Mouse (Mus musculus): ENCODE measurements around the gene Klhl40.

DNA sequence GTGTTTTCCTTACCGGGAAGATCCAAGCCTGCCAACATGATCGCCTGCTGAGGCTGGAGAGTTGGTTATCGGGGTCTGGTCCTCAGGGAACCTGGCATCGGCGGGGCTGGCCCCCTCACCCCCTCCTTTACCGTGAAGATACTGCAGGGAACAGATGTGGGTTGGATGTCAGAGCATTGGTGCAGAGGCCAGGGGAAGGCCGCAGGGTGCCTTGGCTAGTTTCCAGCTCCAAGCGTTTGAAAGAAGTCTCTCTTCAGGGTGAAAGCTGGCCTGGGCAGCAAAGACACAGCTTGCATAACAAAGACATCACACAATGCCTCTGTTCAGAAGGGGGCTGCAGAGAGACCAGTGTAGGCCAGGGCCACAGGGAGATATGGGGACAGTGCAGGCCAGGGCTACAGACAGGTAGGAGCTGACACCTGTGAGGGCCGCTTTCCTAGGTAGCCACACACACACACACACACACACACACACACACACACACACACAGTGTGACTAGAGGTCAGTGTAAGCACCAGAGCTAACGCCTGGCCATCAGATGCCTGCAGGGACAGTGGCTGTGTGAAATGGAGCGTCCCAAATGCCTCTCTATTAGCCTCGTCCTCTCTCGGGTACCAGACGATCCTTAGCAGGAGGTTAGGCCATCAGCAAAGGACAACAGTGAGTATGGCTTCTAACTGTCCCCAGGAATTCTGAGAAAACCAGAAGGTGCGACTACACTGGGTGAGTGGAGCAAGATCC is 32.8 kb downstream of the Klhl40 start:
- TF ChIP-seq POLR2A (IDR thresholded peaks at IDR 0.05; ENCODE audit: extremely low read depth, insufficient read depth, low read length) (no peak), CTCF (IDR thresholded peaks at IDR 0.05; ENCODE audit: low read depth, low read length) (no peak)

Data from liver, adult 2 months (tissue).